Mouse (Mus musculus) liver, embryonic 14.5 days (tissue): Measurements from ENCODE around the gene Commd1.

Experiments
- CTCF ChIP-seq: IDR thresholded peaks from 2 replicates; pipeline ENCODE4 v1.5.1; 2016; ENCODE audit warnings: antibody characterized with exemption, low read depth, control low read depth
- EP300 ChIP-seq: IDR thresholded peaks from 2 replicates; pipeline ENCODE4 v1.6.1; 2016; ENCODE audit warnings: antibody characterized with exemption, low read depth

DNA sequence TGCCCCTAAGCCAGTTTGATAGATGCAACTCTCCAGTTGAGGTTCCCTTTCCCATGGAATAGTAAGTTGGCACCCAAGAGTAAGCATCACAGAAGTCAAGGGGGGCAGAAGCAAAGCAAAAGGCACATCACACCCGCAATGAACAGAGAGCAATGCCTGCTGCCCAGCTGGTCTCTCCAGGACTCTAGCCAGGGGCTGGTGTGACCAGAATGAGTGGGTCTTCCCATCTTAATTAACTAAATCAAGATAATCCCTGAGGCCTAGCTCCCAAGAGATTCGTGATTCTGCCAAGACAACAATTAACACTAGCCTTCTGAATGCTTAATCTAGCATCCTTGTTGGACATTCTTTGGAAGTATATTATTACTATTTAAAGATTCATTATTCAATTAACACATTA is 58.6 kb downstream of the Commd1 start:
- no peak for TF ChIP-seq CTCF
- no peak for TF ChIP-seq EP300
